15 mouse cellular contexts compared by ENCODE assay signal in the genomic region with DNA sequence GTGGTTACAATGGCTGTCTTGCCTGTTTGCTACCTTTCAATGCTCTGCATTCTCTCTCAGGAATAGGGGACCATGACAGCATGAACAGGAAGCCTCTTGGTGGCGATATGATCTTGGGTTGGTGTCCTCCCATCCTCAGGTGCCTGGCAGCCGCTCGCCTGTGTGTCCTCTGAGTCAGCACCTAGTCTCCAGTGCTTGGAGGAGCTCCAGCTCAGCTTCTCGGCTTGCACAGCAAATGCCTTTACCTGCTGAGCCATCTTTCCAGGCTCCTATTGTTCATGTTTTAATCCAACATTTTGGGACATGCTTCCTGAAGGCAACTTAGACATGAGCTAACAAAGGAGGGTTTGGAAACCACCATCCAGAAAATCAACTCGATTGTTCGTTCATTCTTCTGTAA. TPM values are rescaled to one million over a fixed set of nuclear protein-coding genes. Genes with fewer than 3 reads are reported as not detected.
DNase-seq lines count a peak whose midpoint lies in the region; ATAC-seq and TF ChIP-seq lines count a peak whose summit lies in the region.
"Had no signal": no experiment of that assay in that cellular context is flagged by ENCODE, and none has a peak within 500 bp of the region (broad histone marks: within the 10 kb centered on the region; RNA-seq: fewer than 3 reads in every experiment).

No protein-coding gene starts in this region.

- H3K9me3 ChIP-seq in hindbrain, postnatal 0 days (ENCODE audit: low read length): no peaks in the 10 kb centered on the region
- H3K9me3 ChIP-seq in hindbrain, embryonic 16.5 days (ENCODE audit: control insufficient read depth, low read length): no peaks in the 10 kb centered on the region
- H3K9me3 ChIP-seq: forebrain, embryonic 12.5 days; intestine, embryonic 15.5 days had no signal

- no peaks in the 10 kb centered on the region for H3K27me3 ChIP-seq in hindbrain, postnatal 0 days (ENCODE audit: insufficient read depth, low read length)
- no peaks in the 10 kb centered on the region for H3K27me3 ChIP-seq in hindbrain, embryonic 16.5 days (replicated peaks; ENCODE audit: control insufficient read depth, insufficient read depth, low read length)
- H3K27me3 ChIP-seq: intestine, embryonic 15.5 days had no signal

- peak; percentile 23 for DNase-seq in hindbrain, postnatal 0 days (ENCODE audit: low spot score)
- peak; percentile 15 for DNase-seq in 3T3-L1 (ENCODE audit: low read depth, low spot score)
- peak; percentile 70 for DNase-seq in cerebellum, adult 11 months
- peak; percentile 89 for DNase-seq in gonadal fat pad, adult 2 months (ENCODE audit: low read depth)
- DNase-seq in c-Kit-positive CD71-positive TER-119-positive erythroid progenitor cells, embryonic 14.5 days (ENCODE audit: low spot score): no peak
- DNase-seq in embryo, embryonic 11 days: no peak
- DNase-seq in T-cell, adult 2 months (ENCODE audit: low spot score): no peak
- DNase-seq: heart, postnatal 10 days; liver; lung, postnatal 10 days had no signal

- no peaks in the 10 kb centered on the region for H3K36me3 ChIP-seq in hindbrain, postnatal 0 days (ENCODE audit: insufficient read depth, low read length)
- H3K36me3 ChIP-seq in hindbrain, embryonic 16.5 days (ENCODE audit: control insufficient read depth, insufficient read depth, low read length): no peaks in the 10 kb centered on the region
- H3K36me3 ChIP-seq: forebrain, embryonic 12.5 days; intestine, embryonic 15.5 days had no signal

- H3K4me1 ChIP-seq in hindbrain, postnatal 0 days (ENCODE audit: insufficient read depth, low read length): no peaks in the 10 kb centered on the region
- H3K4me1 ChIP-seq in hindbrain, embryonic 16.5 days (ENCODE audit: control insufficient read depth, insufficient read depth, low read depth, low read length): no peaks in the 10 kb centered on the region; the same call in 1 of the 2 replicates
- H3K4me1 ChIP-seq: intestine, embryonic 15.5 days had no signal

- no peak overlapping the region for H3K4me3 ChIP-seq in hindbrain, postnatal 0 days (ENCODE audit: low read length)
- no peak overlapping the region for H3K4me3 ChIP-seq in hindbrain, embryonic 16.5 days (ENCODE audit: low read length)
- H3K4me3 ChIP-seq: forebrain, embryonic 12.5 days; intestine, embryonic 15.5 days; left cerebral cortex, adult 2 months; myocyte had no signal

- H3K4me2 ChIP-seq in hindbrain, postnatal 0 days (ENCODE audit: low read depth, low read length): no peak overlapping the region
- no peak overlapping the region for H3K4me2 ChIP-seq in hindbrain, embryonic 16.5 days (ENCODE audit: low read length)
- H3K4me2 ChIP-seq: forebrain, embryonic 12.5 days; intestine, embryonic 15.5 days had no signal

- TF ChIP-seq CTCF in hindbrain, postnatal 0 days (IDR thresholded peaks at IDR 0.05; ENCODE audit: low read depth): no peak

- ATAC-seq in hindbrain, postnatal 0 days: no peak
- no peak for ATAC-seq in hindbrain, embryonic 16.5 days
- ATAC-seq: intestine, embryonic 15.5 days had no signal

- 67% methylated on average over 6 of the region's 6 CpGs for WGBS in hindbrain, postnatal 0 days
- 69% methylated on average over 6 of the region's 6 CpGs for WGBS in hindbrain, embryonic 16.5 days

- no peak overlapping the region for H3K9ac ChIP-seq in hindbrain, postnatal 0 days (replicated peaks; ENCODE audit: low read length)
- H3K9ac ChIP-seq in hindbrain, embryonic 16.5 days (ENCODE audit: low read depth, low read length): no peak overlapping the region
- H3K9ac ChIP-seq: forebrain, embryonic 12.5 days; intestine, embryonic 15.5 days had no signal

- no peak overlapping the region for H3K27ac ChIP-seq in hindbrain, postnatal 0 days
- no peak overlapping the region for H3K27ac ChIP-seq in hindbrain, embryonic 16.5 days (ENCODE audit: low read depth, low read length)
- H3K27ac ChIP-seq: forebrain, embryonic 12.5 days; intestine, embryonic 15.5 days; left cerebral cortex, adult 2 months had no signal

RNA-seq across cellular contexts. Expression of gene Eya2, which starts 33.1 kb away (rescaled TPM):
- total RNA-seq in hindbrain, postnatal 0 days (2014; rRNA removed): 12.1 and 20.1 TPM in 2 replicates
- polyA plus RNA-seq in hindbrain, postnatal 0 days (2015; fragmentation: Nextera tagmentation; extraction: Ambion mirVana): 9.9 and 10.0 TPM in 2 replicates
- polyA plus RNA-seq in hindbrain, embryonic 16.5 days (2015; fragmentation: Nextera tagmentation; extraction: Ambion mirVana): 8.1 and 12.1 TPM in 2 replicates
- 29.5 and 30.3 TPM in 2 replicates for polyA plus RNA-seq in gonadal fat pad, adult 2 months (2012; rRNA removed)

Comparison
In these comparisons a context has a peak if more than half of its experiments do, and no peak if none do; other contexts are left out.
1. DNase-seq: peak in hindbrain, postnatal 0 days (single experiment), 3T3-L1 (single experiment), cerebellum, adult 11 months (single experiment) and gonadal fat pad, adult 2 months (single experiment); none in c-Kit-positive CD71-positive TER-119-positive erythroid progenitor cells, embryonic 14.5 days (single experiment), embryo, embryonic 11 days (single experiment) and T-cell, adult 2 months (single experiment).